Mouse (Mus musculus) heart, postnatal 14 days (tissue): ENCODE results near the gene Ggt5. TPM values are rescaled to one million over a fixed set of nuclear protein-coding genes. Genes with fewer than 3 reads are reported as not detected.
A peak's percentile ranks its signal among the peaks of the same experiment; 100 is the strongest.

Experiments used
- DNase-seq, 2 experiments: peaks; one replicate each; pipeline ENCODE4 v3.0.0; 2021 to 2022
- intact Hi-C: fragments of 180-260 bp; cut with DNase I; formaldehyde crosslinking; loops from one replicate; pipeline ENCODE4 v1.15.1; 2025
- total RNA-seq, 2 experiments: library from RNA; stranded (reverse); gene quantifications; 2 replicates each; pipeline ENCODE4 v1.2.3; 2021

The Ggt5 gene
- total RNA-seq, 2 experiments from 2014 or later = 8.3 to 10.7 TPM

GRCm38 (mm10) chr10:75608975-75609374 is 19.8 kb downstream of the Ggt5 start:
- intact Hi-C loops = no loop called here
- DNase-seq = no peak

- intact Hi-C loops = no loop called here
- no peak for DNase-seq
Measured at GRCm38 (mm10) chr10:75610486-75610885, 21.3 kb downstream of the Ggt5 start.

- DNase-seq = no peak
- intact Hi-C loops = no loop called here
Measured at GRCm38 (mm10) chr10:75616044-75616443, 26.9 kb downstream of the Ggt5 start.

GRCm38 (mm10) chr10:75620818-75621217 is 31.7 kb downstream of the Ggt5 start:
- intact Hi-C loops = no loop called here
- no peak for DNase-seq

GRCm38 (mm10) chr10:75625920-75626319 is 36.8 kb downstream of the Ggt5 start:
- no peak for DNase-seq
- intact Hi-C loops = no loop called here

GRCm38 (mm10) chr10:75626991-75627390 is 37.9 kb downstream of the Ggt5 start:
- no peak for DNase-seq

GRCm38 (mm10) chr10:75627490-75627889 is 38.4 kb downstream of the Ggt5 start:
- intact Hi-C loops = no loop called here
- DNase-seq = peak; percentile 42

More at GRCm38 (mm10) chr10:75626991-75627390, 37.9 kb downstream of the Ggt5 start:
- intact Hi-C loops = no loop called here

- DNase-seq = peak; percentile 55 to 65
- intact Hi-C loops = no loop called here
Measured at GRCm38 (mm10) chr10:75632633-75633032, 43.5 kb downstream of the Ggt5 start.

- intact Hi-C loops = no loop called here
- DNase-seq = peak; percentile 45 to 59
Measured at GRCm38 (mm10) chr10:75633048-75633447, 43.9 kb downstream of the Ggt5 start.

- no peak for DNase-seq
- intact Hi-C loops = loop anchor here (2.0 kb wide), 1 partner anchor 69 kb away; no protein-coding TSS in a partner anchor
Measured at GRCm38 (mm10) chr10:75633576-75634139, 44.5 kb downstream of the Ggt5 start.

- no peak for DNase-seq
- intact Hi-C loops = loop anchor here (1.0 to 5.0 kb wide), 4 partner anchors 48 to 318 kb away; partner anchors contain the start of gene Gm5134
Measured at GRCm38 (mm10) chr10:75634610-75635009, 45.5 kb downstream of the Ggt5 start.

GRCm38 (mm10) chr10:75635019-75635692 is 46.0 kb downstream of the Ggt5 start:
- DNase-seq = no peak
- intact Hi-C loops = loop anchor here (1.0 to 5.0 kb wide), 4 partner anchors 49 to 317 kb away; partner anchors contain the start of gene Gm5134

GRCm38 (mm10) chr10:75635693-75636055 is 46.5 kb downstream of the Ggt5 start:
- intact Hi-C loops = loop anchor here (1.0 to 5.0 kb wide), 4 partner anchors 49 to 317 kb away; partner anchors contain the start of gene Gm5134
- DNase-seq = peak; percentile 92 to 93

GRCm38 (mm10) chr10:75636084-75636786 is 47.1 kb downstream of the Ggt5 start:
- intact Hi-C loops = loop anchor here (5.0 kb wide), 2 partner anchors 221 to 316 kb away; partner anchors contain the start of gene Gm5134
- DNase-seq = no peak

GRCm38 (mm10) chr10:75637711-75638110 is 48.6 kb downstream of the Ggt5 start:
- intact Hi-C loops = loop anchor here (5.0 kb wide), 2 partner anchors 220 to 315 kb away; partner anchors contain the start of gene Gm5134
- no peak for DNase-seq

- intact Hi-C loops = no loop called here
Measured at GRCm38 (mm10) chr10:75641721-75642222, 52.6 kb downstream of the Ggt5 start.

GRCm38 (mm10) chr10:75642436-75642835 is 53.3 kb downstream of the Ggt5 start:
- DNase-seq = no peak
- intact Hi-C loops = no loop called here

More at GRCm38 (mm10) chr10:75641721-75642222, 52.6 kb downstream of the Ggt5 start:
- no peak for DNase-seq

GRCm38 (mm10) chr10:75642891-75643290 is 53.8 kb downstream of the Ggt5 start:
- intact Hi-C loops = no loop called here

GRCm38 (mm10) chr10:75643741-75644343 is 54.7 kb downstream of the Ggt5 start, which contains the start of gene Susd2:
Gene Susd2 (minus strand): TSS chr10:75644008.
- DNase-seq = peak; percentile 44 to 63
- intact Hi-C loops = no loop called here

More at GRCm38 (mm10) chr10:75642891-75643290, 53.8 kb downstream of the Ggt5 start:
- no peak for DNase-seq

GRCm38 (mm10) chr10:75645616-75646015 is 56.5 kb downstream of the Ggt5 start:
- no peak for DNase-seq
- intact Hi-C loops = no loop called here
